Mouse (Mus musculus): Measurements from ENCODE around the gene Ppm1g. TPM values are rescaled to one million over a fixed set of nuclear protein-coding genes. Genes with fewer than 3 reads are reported as not detected.
A peak's percentile ranks its signal among the peaks of the same experiment; 100 is the strongest.
"Not testable (repeated sequence)": the region's sequence is repeated elsewhere in the genome, so short reads cannot be mapped to it uniquely, and the experiment has no call there.

The Ppm1g gene
- polyA plus RNA-seq, 1 experiment from 2014 or later, result 182 TPM

GRCm38 (mm10) chr5:31218294-31218693 lies 2.2 kb downstream of the Ppm1g start:
- peak overlapping the region; percentile 66 for H3K4me2 ChIP-seq

GRCm38 (mm10) chr5:31216554-31216953 lies 3.9 kb downstream of the Ppm1g start:
- not testable (repeated sequence) for ATAC-seq (ENCODE audit: low FRiP score, low read depth); H3K4me3 ChIP-seq; H3K9ac ChIP-seq; H3K36me3 ChIP-seq; H3K27me3 ChIP-seq; H3K27ac ChIP-seq (replicated peaks); H3K9me3 ChIP-seq; H3K4me2 ChIP-seq
- WGBS, result 95% methylated on average over 6 of the region's 6 CpGs
- peaks cover 17% of the 10 kb centered on the region for H3K4me1 ChIP-seq (replicated peaks)

More at GRCm38 (mm10) chr5:31218294-31218693, 2.2 kb downstream of the Ppm1g start:
- 62% methylated on average over 7 of the region's 7 CpGs for WGBS
- no peak overlapping the region for H3K9ac ChIP-seq
- peaks cover 26% of the 10 kb centered on the region for H3K4me1 ChIP-seq (replicated peaks)
- no peaks in the 10 kb centered on the region for H3K36me3 ChIP-seq
- no peaks in the 10 kb centered on the region for H3K9me3 ChIP-seq
- H3K4me3 ChIP-seq, result no peak overlapping the region
- ATAC-seq (ENCODE audit: low FRiP score, low read depth), result no peak
- H3K27me3 ChIP-seq, result no peaks in the 10 kb centered on the region
- H3K27ac ChIP-seq (replicated peaks), result no peak overlapping the region

- 94% methylated on average over 6 of the region's 6 CpGs for WGBS
- Histone ChIP-seq H3K4me2 (no peak overlapping the region), H3K36me3 (peaks cover 63% of the 10 kb centered on the region), H3K9me3 (0 out of 2 replicates have a peak, but pooled peaks cover 4% of the 10 kb centered on the region), H3K4me3 (no peak overlapping the region), H3K27me3 (no peaks in the 10 kb centered on the region), H3K27ac (replicated peaks) (no peak overlapping the region), H3K9ac (no peak overlapping the region), H3K4me1 (replicated peaks) (peaks cover 24% of the 10 kb centered on the region)
- ATAC-seq (ENCODE audit: low FRiP score, low read depth), result no peak
Observed at GRCm38 (mm10) chr5:31204421-31204820, 16.1 kb downstream of the Ppm1g start.

DNA sequence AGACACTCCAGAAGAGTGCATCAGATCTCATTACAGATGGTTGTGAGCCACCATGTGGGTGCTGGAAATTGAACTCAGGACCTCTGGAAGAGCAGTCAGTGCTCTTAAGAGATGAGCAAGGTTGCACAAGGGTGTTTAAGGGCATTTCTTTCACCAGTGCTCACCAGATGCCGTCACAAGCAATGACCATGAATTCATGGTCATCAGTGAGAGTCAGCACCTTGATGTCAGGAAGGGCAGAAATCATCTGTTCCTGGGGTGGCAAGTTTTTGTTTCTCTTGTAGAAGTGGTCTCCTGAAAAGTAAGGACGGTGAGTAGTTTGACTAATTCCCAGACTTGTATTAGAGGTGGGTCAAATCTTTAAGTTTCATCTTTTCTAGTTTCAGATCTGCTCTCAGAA lies 16.6 kb downstream of the Ppm1g start:
- Histone ChIP-seq H3K36me3 (peaks cover 69% of the 10 kb centered on the region), H3K9ac (no peak overlapping the region), H3K4me1 (replicated peaks) (peaks cover 24% of the 10 kb centered on the region), H3K27ac (replicated peaks) (no peak overlapping the region), H3K4me3 (no peak overlapping the region), H3K27me3 (no peaks in the 10 kb centered on the region), H3K9me3 (0 out of 2 replicates have a peak, but pooled peaks cover 4% of the 10 kb centered on the region), H3K4me2 (no peak overlapping the region)
- ATAC-seq (ENCODE audit: low FRiP score, low read depth), result no peak
- 84% methylated on average over 2 of the region's 2 CpGs for WGBS

DNA sequence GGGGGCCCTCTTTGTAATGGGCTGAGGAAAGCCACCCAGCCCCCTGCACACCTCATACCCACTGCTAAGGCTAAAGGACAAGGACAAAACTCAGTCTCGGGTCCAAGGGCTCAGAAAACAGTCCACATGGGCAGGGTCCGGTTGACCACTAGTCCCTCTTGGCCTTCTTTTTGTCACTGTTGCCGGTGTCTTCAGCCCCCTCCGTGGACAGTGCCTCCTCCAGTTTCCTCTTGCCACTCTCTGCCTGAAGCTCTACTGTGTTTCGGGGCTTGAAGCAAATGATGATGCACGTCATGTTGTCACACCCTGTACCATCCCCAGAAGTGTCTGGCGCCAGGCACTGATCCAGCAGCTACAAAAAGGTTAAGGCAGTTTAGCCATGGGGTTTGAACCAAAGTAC lies 17.6 kb downstream of the Ppm1g start:
- Histone ChIP-seq H3K4me3 (peak overlapping the region; percentile 84; the same call in 1 of the 2 replicates), H3K9ac (no peak overlapping the region), H3K36me3 (peaks cover 74% of the 10 kb centered on the region), H3K27me3 (no peaks in the 10 kb centered on the region), H3K27ac (replicated peaks) (peak overlapping the region; percentile 87), H3K9me3 (0 out of 2 replicates have a peak, but pooled peaks cover 4% of the 10 kb centered on the region), H3K4me2 (peak overlapping the region; percentile 60), H3K4me1 (replicated peaks) (peaks cover 24% of the 10 kb centered on the region)
- ATAC-seq (ENCODE audit: low FRiP score, low read depth), result no peak
- 84% methylated on average over 7 of the region's 7 CpGs for WGBS

DNA sequence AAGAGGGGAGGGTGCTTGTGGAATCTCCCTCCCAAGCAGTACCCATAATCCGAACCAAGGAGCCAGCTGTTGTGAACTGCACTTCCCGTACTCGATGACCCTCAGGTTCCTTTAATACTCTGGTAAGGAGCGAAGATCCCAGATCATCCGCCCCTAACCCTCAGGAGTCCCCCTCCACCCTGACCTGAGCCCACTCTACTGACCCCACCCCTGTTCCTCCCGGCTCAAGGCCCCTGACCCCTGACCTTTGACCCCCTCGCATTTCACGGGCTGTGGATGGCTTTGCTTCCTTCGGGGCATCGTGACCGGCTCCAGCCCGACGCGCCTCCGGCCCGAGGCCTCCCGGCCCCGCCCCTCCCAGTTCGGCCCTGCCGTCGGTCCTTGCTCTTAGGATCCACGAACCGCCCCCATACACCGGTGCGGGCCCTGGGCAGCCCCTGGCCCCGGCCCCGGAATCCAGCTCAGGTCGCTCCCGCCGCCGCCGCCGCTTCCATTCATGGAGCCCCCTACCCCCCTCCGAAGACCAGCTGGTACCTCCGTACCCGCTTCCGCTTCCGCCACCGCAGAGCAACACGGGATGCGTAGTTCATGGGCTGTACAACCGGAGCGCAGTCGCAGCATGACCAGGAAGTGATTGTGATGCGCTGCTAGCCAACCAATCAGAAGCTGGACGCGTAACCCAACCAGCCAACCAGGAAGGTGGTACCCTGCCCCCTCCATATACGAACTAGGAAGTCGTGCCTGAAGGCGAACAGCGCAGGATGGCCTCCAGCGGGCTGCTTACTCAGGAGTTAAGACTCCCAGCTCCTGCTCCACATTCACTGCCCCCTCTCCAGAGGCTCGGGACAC lies 18.5 kb downstream of the Ppm1g start, which contains the start of gene Zfp513:
Gene Zfp513, minus strand, starts transcription at position 562 of the 849 bp plus-strand sequence.
- peaks cover 24% of the 10 kb centered on the region for H3K4me1 ChIP-seq (replicated peaks)
- peak within 1 kb of the TSS; percentile 81 for H3K4me2 ChIP-seq
- H3K27me3 ChIP-seq, result no peaks in the 10 kb centered on the region
- ATAC-seq (ENCODE audit: low FRiP score, low read depth), result peak; percentile 97
- H3K9ac ChIP-seq, result peak within 1 kb of the TSS; percentile 87
- 0 out of 2 replicates have a peak, but pooled peaks cover 4% of the 10 kb centered on the region for H3K9me3 ChIP-seq
- peak within 1 kb of the TSS; percentile 84 for H3K4me3 ChIP-seq
- under 1% methylated on average over 52 of the region's 53 CpGs for WGBS
- H3K27ac ChIP-seq (replicated peaks), result peak within 1 kb of the TSS; percentile 87
- peaks cover 74% of the 10 kb centered on the region for H3K36me3 ChIP-seq

GRCm38 (mm10) chr5:31201042-31201741 lies 19.3 kb downstream of the Ppm1g start:
- Histone ChIP-seq H3K9me3 (0 out of 2 replicates have a peak, but pooled peaks cover 4% of the 10 kb centered on the region), H3K27ac (replicated peaks) (peak overlapping the region; percentile 87), H3K36me3 (peaks cover 79% of the 10 kb centered on the region), H3K27me3 (no peaks in the 10 kb centered on the region), H3K4me3 (peak overlapping the region; percentile 84), H3K4me2 (peak overlapping the region; percentile 81), H3K4me1 (replicated peaks) (peaks cover 24% of the 10 kb centered on the region), H3K9ac (peak overlapping the region; percentile 87)
- 21% methylated on average over 13 of the region's 13 CpGs for whole genome bisulfite sequencing
- ATAC-seq (ENCODE audit: low FRiP score, low read depth), result no peak

GRCm38 (mm10) chr5:31200327-31200768 lies 20.1 kb downstream of the Ppm1g start:
- Histone ChIP-seq H3K27me3 (no peaks in the 10 kb centered on the region), H3K4me1 (replicated peaks) (peaks cover 24% of the 10 kb centered on the region), H3K27ac (replicated peaks) (no peak overlapping the region), H3K9ac (no peak overlapping the region), H3K36me3 (peaks cover 79% of the 10 kb centered on the region), H3K9me3 (0 out of 2 replicates have a peak, but pooled peaks cover 4% of the 10 kb centered on the region), H3K4me3 (peak overlapping the region; percentile 84), H3K4me2 (peak overlapping the region; percentile 81; the same call in 1 of the 2 replicates)
- no peak for ATAC-seq (ENCODE audit: low FRiP score, low read depth)
- 90% methylated on average over 27 of the region's 27 CpGs for WGBS

- Histone ChIP-seq H3K9ac (no peak overlapping the region), H3K4me2 (no peak overlapping the region), H3K36me3 (peaks cover 79% of the 10 kb centered on the region), H3K4me3 (no peak overlapping the region), H3K27me3 (no peaks in the 10 kb centered on the region), H3K9me3 (0 out of 2 replicates have a peak, but pooled peaks cover 4% of the 10 kb centered on the region), H3K27ac (replicated peaks) (no peak overlapping the region), H3K4me1 (replicated peaks) (peaks cover 24% of the 10 kb centered on the region)
- WGBS, result 86% methylated on average over 9 of the region's 9 CpGs
- ATAC-seq (ENCODE audit: low FRiP score, low read depth), result no peak
Observed at GRCm38 (mm10) chr5:31199893-31200292, 20.6 kb downstream of the Ppm1g start.

DNA sequence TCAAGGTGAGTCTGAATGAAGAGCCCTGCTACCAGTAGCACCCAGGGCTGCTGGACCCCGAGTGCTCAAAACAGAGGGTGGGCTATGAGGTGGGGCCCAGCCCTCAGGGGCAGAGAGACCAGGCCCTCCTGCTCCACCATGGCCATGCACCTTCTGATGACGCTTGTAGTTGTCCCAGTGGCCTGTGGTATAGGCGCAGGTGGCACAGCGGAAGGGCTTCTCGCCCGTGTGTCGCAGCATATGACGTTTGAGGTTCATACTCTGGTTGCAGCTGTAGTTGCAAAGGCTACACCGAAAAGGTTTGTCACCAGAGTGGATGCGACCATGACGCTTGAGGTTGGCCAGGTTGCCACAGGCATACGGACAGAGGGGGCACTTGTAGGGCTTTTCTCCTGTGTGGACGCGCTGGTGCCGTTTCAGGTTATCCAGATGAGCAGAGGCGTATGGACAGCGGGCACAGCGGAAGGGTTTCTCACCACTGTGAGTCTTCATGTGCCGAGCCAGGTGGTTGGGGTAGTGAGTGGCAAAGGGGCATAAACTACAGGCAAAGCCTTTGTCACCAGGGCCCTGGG lies 21.1 kb downstream of the Ppm1g start:
- peaks cover 27% of the 10 kb centered on the region for H3K4me1 ChIP-seq (replicated peaks)
- H3K27me3 ChIP-seq, result no peaks in the 10 kb centered on the region
- no peak overlapping the region for H3K4me3 ChIP-seq
- H3K9ac ChIP-seq, result no peak overlapping the region
- H3K27ac ChIP-seq (replicated peaks), result no peak overlapping the region
- WGBS, result 91% methylated on average over 19 of the region's 19 CpGs
- H3K4me2 ChIP-seq, result no peak overlapping the region
- peaks cover 76% of the 10 kb centered on the region for H3K36me3 ChIP-seq
- no peak for ATAC-seq (ENCODE audit: low FRiP score, low read depth)
- 0 out of 2 replicates have a peak, but pooled peaks cover 4% of the 10 kb centered on the region for H3K9me3 ChIP-seq

DNA sequence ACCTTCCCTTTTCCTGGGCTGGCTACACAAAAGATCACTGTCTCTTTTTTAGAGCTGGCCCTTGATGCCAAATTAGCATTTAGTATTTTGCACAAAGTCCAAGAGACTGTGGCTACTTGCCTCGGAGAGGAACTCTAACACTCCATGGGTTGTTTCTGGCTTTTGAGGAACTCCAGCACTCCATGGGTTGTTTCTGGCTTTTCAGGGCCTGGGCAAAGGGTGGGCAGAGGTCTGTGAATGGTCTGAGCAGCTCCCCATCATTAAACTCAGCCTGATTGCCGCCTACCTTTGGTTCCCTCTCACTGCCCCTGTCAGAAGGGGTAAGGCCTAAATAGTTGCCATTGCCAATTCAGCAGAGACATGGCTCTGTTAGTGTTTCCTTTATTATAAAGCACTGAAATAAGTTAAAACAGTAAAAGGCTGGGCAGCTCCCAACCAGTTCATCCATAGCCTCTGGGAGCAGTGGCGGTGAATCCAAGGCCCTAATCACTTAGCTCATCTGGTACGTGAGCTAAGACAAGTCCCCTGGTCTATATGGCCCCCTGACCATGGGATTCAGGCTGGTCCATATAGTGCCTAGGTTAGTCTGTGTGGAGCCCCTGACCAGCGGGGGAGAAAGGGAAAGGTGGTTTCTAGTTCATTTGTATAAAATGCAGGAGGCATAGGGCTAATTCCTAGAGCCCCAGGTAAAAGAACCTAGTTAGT lies 21.7 kb downstream of the Ppm1g start:
- Histone ChIP-seq H3K9me3 (0 out of 2 replicates have a peak, but pooled peaks cover 4% of the 10 kb centered on the region), H3K27me3 (no peaks in the 10 kb centered on the region), H3K9ac (no peak overlapping the region), H3K4me1 (replicated peaks) (peaks cover 34% of the 10 kb centered on the region), H3K4me3 (no peak overlapping the region), H3K36me3 (peaks cover 69% of the 10 kb centered on the region), H3K27ac (replicated peaks) (no peak overlapping the region), H3K4me2 (no peak overlapping the region)
- ATAC-seq (ENCODE audit: low FRiP score, low read depth), result no peak
- 89% methylated on average over 5 of the region's 5 CpGs for WGBS
